ENCODE assay signal across 8 mouse cellular contexts in the genomic region with DNA sequence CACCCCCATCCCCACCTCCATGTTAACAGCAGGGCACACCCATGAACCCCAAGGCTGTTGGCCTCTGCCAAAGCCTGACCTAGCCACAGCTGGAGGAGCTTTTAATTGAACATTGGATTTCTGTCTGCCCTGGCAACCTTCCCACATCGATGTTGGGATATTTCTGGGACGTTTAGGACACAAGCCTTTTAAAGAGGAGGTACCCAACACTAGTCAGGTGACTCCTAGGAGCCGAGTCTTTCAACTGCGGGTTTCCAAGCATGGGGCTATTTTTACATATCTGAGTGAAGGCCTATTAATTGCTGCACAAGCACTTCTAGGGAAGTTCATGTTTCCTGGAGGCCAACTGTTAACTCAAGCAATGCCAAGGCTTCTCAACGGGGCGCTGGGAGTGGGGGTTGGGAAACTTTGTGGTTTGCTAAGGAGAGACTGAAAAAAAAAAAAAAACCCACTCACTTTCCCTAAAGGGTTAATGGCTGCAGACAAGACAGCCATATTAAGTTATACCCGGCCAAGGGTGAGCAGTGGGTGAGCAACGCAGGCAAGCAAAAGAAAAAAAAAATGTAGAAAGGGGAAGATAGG.
DNase-seq lines count a peak whose midpoint lies in the region; ATAC-seq and TF ChIP-seq lines count a peak whose summit lies in the region.

No protein-coding gene starts in this region.

- no peaks in the 10 kb centered on the region for H3K36me3 ChIP-seq in midbrain, embryonic 11.5 days (ENCODE audit: control insufficient read depth, insufficient read depth, low read length)
- H3K36me3 ChIP-seq in midbrain, embryonic 13.5 days: no peaks in the 10 kb centered on the region
- H3K36me3 ChIP-seq in heart, embryonic 10.5 days: no peaks in the 10 kb centered on the region
- H3K36me3 ChIP-seq in stomach, postnatal 0 days (ENCODE audit: control insufficient read depth, insufficient read depth, low read length): no peaks in the 10 kb centered on the region

- H3K9me3 ChIP-seq in midbrain, embryonic 11.5 days (ENCODE audit: control insufficient read depth, low read length): no peaks in the 10 kb centered on the region
- H3K9me3 ChIP-seq in midbrain, embryonic 13.5 days: 0 out of 2 replicates have a peak, but pooled peaks cover 4% of the 10 kb centered on the region
- no peaks in the 10 kb centered on the region for H3K9me3 ChIP-seq in heart, embryonic 10.5 days
- no peaks in the 10 kb centered on the region for H3K9me3 ChIP-seq in stomach, postnatal 0 days (ENCODE audit: control insufficient read depth, low read length)

- no peak overlapping the region for H3K4me3 ChIP-seq in midbrain, embryonic 11.5 days (ENCODE audit: low read depth, low read length)
- no peak overlapping the region for H3K4me3 ChIP-seq in midbrain, embryonic 13.5 days (replicated peaks)
- H3K4me3 ChIP-seq in heart, embryonic 10.5 days: no peak overlapping the region
- no peak overlapping the region for H3K4me3 ChIP-seq in stomach, postnatal 0 days (ENCODE audit: low read depth, low read length)

- no peak overlapping the region for H3K9ac ChIP-seq in midbrain, embryonic 11.5 days (ENCODE audit: low read length)
- H3K9ac ChIP-seq in midbrain, embryonic 13.5 days (replicated peaks): no peak overlapping the region
- no peak overlapping the region for H3K9ac ChIP-seq in stomach, postnatal 0 days (ENCODE audit: low read length)

- H3K4me1 ChIP-seq in midbrain, embryonic 11.5 days (ENCODE audit: control insufficient read depth, insufficient read depth, low read length): peaks cover 7% of the 10 kb centered on the region
- H3K4me1 ChIP-seq in midbrain, embryonic 13.5 days (replicated peaks): peaks cover 12% of the 10 kb centered on the region
- H3K4me1 ChIP-seq in heart, embryonic 10.5 days: peaks cover 63% of the 10 kb centered on the region
- H3K4me1 ChIP-seq in stomach, postnatal 0 days (replicated peaks; ENCODE audit: control insufficient read depth, insufficient read depth): peaks cover 17% of the 10 kb centered on the region

- no peak overlapping the region for H3K4me2 ChIP-seq in midbrain, embryonic 11.5 days
- H3K4me2 ChIP-seq in midbrain, embryonic 13.5 days (replicated peaks): no peak overlapping the region
- H3K4me2 ChIP-seq in stomach, postnatal 0 days (replicated peaks; ENCODE audit: low read depth): 0 out of 2 replicates have a peak overlapping the region, but pooled peaks have one; percentile 2

- 35% methylated on average over 8 of the region's 8 CpGs for WGBS in midbrain, embryonic 11.5 days
- WGBS in midbrain, embryonic 13.5 days: 37% methylated on average over 8 of the region's 8 CpGs
- WGBS in heart, embryonic 10.5 days: 19% methylated on average over 8 of the region's 8 CpGs
- 12% methylated on average over 8 of the region's 8 CpGs for WGBS in stomach, postnatal 0 days

- H3K27me3 ChIP-seq in midbrain, embryonic 11.5 days (ENCODE audit: control insufficient read depth, insufficient read depth, low read length): no peaks in the 10 kb centered on the region
- no peaks in the 10 kb centered on the region for H3K27me3 ChIP-seq in midbrain, embryonic 13.5 days
- no peaks in the 10 kb centered on the region for H3K27me3 ChIP-seq in heart, embryonic 10.5 days (ENCODE audit: insufficient read depth, poor library complexity, severe bottlenecking)
- no peaks in the 10 kb centered on the region for H3K27me3 ChIP-seq in stomach, postnatal 0 days (ENCODE audit: control insufficient read depth, insufficient read depth, low read length)

- TF ChIP-seq EP300 in stomach, postnatal 0 days (optimal IDR thresholded peaks at IDR 0.05): no peak

- TF ChIP-seq CTCF in stomach, postnatal 0 days (IDR thresholded peaks at IDR 0.05; ENCODE audit: low read depth): no peak

- peak; percentile 82 for DNase-seq in midbrain, embryonic 11.5 days (ENCODE audit: low spot score, missing footprints)
- DNase-seq in heart, embryonic 10.5 days (ENCODE audit: low spot score): no peak
- peak; percentile 55 to 71 for DNase-seq in kidney, postnatal 4 days
- DNase-seq in stomach, postnatal 0 days (ENCODE audit: low spot score): peak; percentile 23
- no peak for DNase-seq in layer of hippocampus, adult 18-20 months (ENCODE audit: low spot score in 2 of 2)
- DNase-seq in urinary bladder, postnatal 36 days (ENCODE audit: low spot score in 2 of 2): no peak
- DNase-seq in thymus, postnatal 25 days: no peak

- no peak for ATAC-seq in midbrain, embryonic 11.5 days (ENCODE audit: low FRiP score)
- no peak for ATAC-seq in midbrain, embryonic 13.5 days
- no peak for ATAC-seq in stomach, postnatal 0 days (ENCODE audit: low FRiP score, low TSS enrichment)

- no peak overlapping the region for H3K27ac ChIP-seq in midbrain, embryonic 11.5 days (ENCODE audit: low read depth, low read length)
- no peak overlapping the region for H3K27ac ChIP-seq in midbrain, embryonic 13.5 days
- peak overlapping the region; percentile 81 for H3K27ac ChIP-seq in heart, embryonic 10.5 days
- H3K27ac ChIP-seq in stomach, postnatal 0 days (replicated peaks): peak overlapping the region; percentile 49

Comparison
In these comparisons a context has a peak if more than half of its experiments do, and no peak if none do; other contexts are left out.
1. DNase-seq: peak in midbrain, embryonic 11.5 days (single experiment), kidney, postnatal 4 days (2 of 2) and stomach, postnatal 0 days (single experiment); none in heart, embryonic 10.5 days (single experiment), layer of hippocampus, adult 18-20 months (0 of 2), urinary bladder, postnatal 36 days (0 of 2) and thymus, postnatal 25 days (single experiment).
2. H3K27ac ChIP-seq: peak in heart, embryonic 10.5 days (single experiment) and stomach, postnatal 0 days (single experiment); none in midbrain, embryonic 11.5 days (single experiment) and midbrain, embryonic 13.5 days (single experiment).